Mouse (Mus musculus) lung, adult 18-20 months (tissue): ENCODE data around the gene Gadl1.

Source experiments
- DNase-seq, 2 experiments: peaks; one replicate each; pipeline ENCODE4 v3.0.0; 2022; ENCODE audit warnings: mixed read lengths in 2 of 2

Gene Gadl1

GRCm38 (mm10) chr9:115937915-115938314 is 28.7 kb downstream of the Gadl1 start:
- DNase-seq: no peak

- DNase-seq: no peak
Observed at GRCm38 (mm10) chr9:115939420-115939819, 30.2 kb downstream of the Gadl1 start.

GRCm38 (mm10) chr9:115941171-115941570 is 31.9 kb downstream of the Gadl1 start:
- DNase-seq: no peak

GRCm38 (mm10) chr9:115942486-115942885 is 33.2 kb downstream of the Gadl1 start:
- no peak for DNase-seq

- DNase-seq: no peak
Observed at GRCm38 (mm10) chr9:115942989-115943388, 33.7 kb downstream of the Gadl1 start.

GRCm38 (mm10) chr9:115943577-115944320 is 34.5 kb downstream of the Gadl1 start:
- DNase-seq: no peak

- no peak for DNase-seq
Observed at GRCm38 (mm10) chr9:115965056-115965455, 55.8 kb downstream of the Gadl1 start.

- no peak for DNase-seq
Observed at GRCm38 (mm10) chr9:115966116-115966515, 56.9 kb downstream of the Gadl1 start.

GRCm38 (mm10) chr9:115966746-115967145 is 57.5 kb downstream of the Gadl1 start:
- no peak for DNase-seq

GRCm38 (mm10) chr9:115967638-115968037 is 58.4 kb downstream of the Gadl1 start:
- DNase-seq: no peak

GRCm38 (mm10) chr9:115976901-115977300 is 67.6 kb downstream of the Gadl1 start:
- DNase-seq: no peak

- DNase-seq: no peak
Observed at GRCm38 (mm10) chr9:115977598-115978240, 68.5 kb downstream of the Gadl1 start.

- DNase-seq: no peak
Observed at GRCm38 (mm10) chr9:115978478-115978877, 69.2 kb downstream of the Gadl1 start.

- no peak for DNase-seq
Observed at GRCm38 (mm10) chr9:115990661-115991060, 81.4 kb downstream of the Gadl1 start.

GRCm38 (mm10) chr9:115994772-115995171 is 85.5 kb downstream of the Gadl1 start:
- DNase-seq: no peak

- no peak for DNase-seq
Observed at GRCm38 (mm10) chr9:115995856-115996560, 86.8 kb downstream of the Gadl1 start.

GRCm38 (mm10) chr9:115998383-115998782 is 89.1 kb downstream of the Gadl1 start:
- no peak for DNase-seq

- DNase-seq: no peak
Observed at GRCm38 (mm10) chr9:115999361-115999990, 90.2 kb downstream of the Gadl1 start.

GRCm38 (mm10) chr9:116013911-116014310 is 104.7 kb downstream of the Gadl1 start:
- no peak for DNase-seq

GRCm38 (mm10) chr9:116016221-116016620 is 107.0 kb downstream of the Gadl1 start:
- DNase-seq: no peak

- no peak for DNase-seq
Observed at GRCm38 (mm10) chr9:116017091-116017490, 107.8 kb downstream of the Gadl1 start.

- no peak for DNase-seq
Observed at GRCm38 (mm10) chr9:116018586-116018985, 109.3 kb downstream of the Gadl1 start.

GRCm38 (mm10) chr9:116025371-116025770 is 116.1 kb downstream of the Gadl1 start:
- no peak for DNase-seq
